Mouse (Mus musculus) liver, adult 2 months (tissue): ENCODE data around the gene Ddx28. TPM values are rescaled to one million over a fixed set of nuclear protein-coding genes. Genes with fewer than 3 reads are reported as not detected.

Experiments
- DNase-seq: peaks from one replicate; pipeline ENCODE4 v3.0.0-alpha.2; 2011; ENCODE audit warnings: low read depth, low spot score; ENCODE audit errors: extremely low read depth
- H3K27ac ChIP-seq: fragments of 200-500 bp; replicated peaks from 2 replicates; pipeline ENCODE4 v1.5.1; 2012; ENCODE audit warnings: low read depth, mild to moderate bottlenecking, control low read depth, inconsistent platforms, low read length; ENCODE audit not compliant: insufficient read depth
- H3K27me3 ChIP-seq: fragments of 200-500 bp; 2 replicates; pipeline ENCODE4 v1.6.1; 2012; ENCODE audit warnings: mild to moderate bottlenecking, moderate library complexity, low read length, inconsistent platforms; ENCODE audit not compliant: control insufficient read depth, insufficient read depth
- H3K36me3 ChIP-seq: fragments of 200-500 bp; 2 replicates; pipeline ENCODE4 v1.6.1; 2012; ENCODE audit warnings: low read length, inconsistent platforms; ENCODE audit not compliant: control insufficient read depth, insufficient read depth
- H3K4me1 ChIP-seq: fragments of 200-500 bp; 2 replicates; pipeline ENCODE4 v1.6.1; 2011; ENCODE audit warnings: low read length; ENCODE audit not compliant: control insufficient read depth, insufficient read depth
- H3K4me3 ChIP-seq: fragments of 200-500 bp; 2 replicates; pipeline ENCODE4 v1.5.1; 2011; ENCODE audit warnings: low read depth, mild to moderate bottlenecking, control low read depth, low read length, moderate library complexity; ENCODE audit not compliant: insufficient read depth
- H3K79me2 ChIP-seq: fragments of 200-500 bp; 2 replicates; pipeline ENCODE4 v1.6.1; 2012; ENCODE audit warnings: inconsistent platforms, mild to moderate bottlenecking, low read length, moderate library complexity; ENCODE audit not compliant: control insufficient read depth, insufficient read depth
- H3K9ac ChIP-seq: fragments of 200-500 bp; 2 replicates; pipeline ENCODE4 v1.6.1; 2012; ENCODE audit warnings: low read depth, mild to moderate bottlenecking, control low read depth, inconsistent platforms, low read length
- CTCF ChIP-seq: fragments of 200-500 bp; IDR thresholded peaks from 2 replicates; pipeline ENCODE4 v1.5.1; 2011; ENCODE audit warnings: low read depth, low read length, control low read depth
- POLR2A ChIP-seq: fragments of 200-500 bp; IDR thresholded peaks from 2 replicates; pipeline ENCODE4 v1.6.1; 2011; ENCODE audit warnings: low read length, control low read depth; ENCODE audit not compliant: insufficient read depth; ENCODE audit errors: extremely low read depth
- WGBS: fragments of 180-500 bp; shearing (Covaris S2); methylation state at CpG from one replicate; pipeline ENCODE4 v1.1.7; 2018; 5-methylcytosine and 5-hydroxymethylcytosine counted together
- polyA plus RNA-seq: library from polyadenylated mRNA; depleted of rRNA; stranded (reverse); fragments of >200 nt; gene quantifications from 2 replicates; pipeline ENCODE4 v1.2.3, GENCODE M21; 2012
- total RNA-seq: library from RNA; depleted of rRNA; stranded (reverse); fragments of >200 nt; gene quantifications from 2 replicates; pipeline ENCODE4 v1.2.3, GENCODE M21; 2014

The Ddx28 gene
- total and polyA plus RNA-seq, 2 experiments = 9.6 to 10.3 TPM

GRCm38 (mm10) chr8:106004538-106005207 lies 7.0 kb downstream of the Ddx28 start:
- Histone ChIP-seq H3K4me1 (peaks cover 2% of the 10 kb centered on the region; the same call in 1 of the 2 replicates), H3K36me3 (no peaks in the 10 kb centered on the region), H3K27ac (no peak overlapping the region), H3K27me3 (no peaks in the 10 kb centered on the region), H3K79me2 (no peaks in the 10 kb centered on the region), H3K4me3 (no peak overlapping the region), H3K9ac (no peak overlapping the region)
- TF ChIP-seq CTCF (no peak), POLR2A (no peak)
- WGBS = 83% methylated on average over 8 of the region's 8 CpGs
- DNase-seq = no peak

- no peaks in the 10 kb centered on the region for H3K27me3 ChIP-seq
- peaks cover 10% of the 10 kb centered on the region for H3K4me1 ChIP-seq
- no peak overlapping the region for H3K9ac ChIP-seq
- no peak overlapping the region for H3K27ac ChIP-seq
- DNase-seq = no peak
- H3K79me2 ChIP-seq = no peaks in the 10 kb centered on the region
- H3K36me3 ChIP-seq = no peaks in the 10 kb centered on the region
- TF ChIP-seq CTCF (no peak), POLR2A (no peak)
- no peak overlapping the region for H3K4me3 ChIP-seq
- whole genome bisulfite sequencing = 91% methylated on average over 4 of the region's 4 CpGs
These were observed 9.8 kb downstream of the Ddx28 start for GRCm38 (mm10) chr8:106001908-106002307.

DNA sequence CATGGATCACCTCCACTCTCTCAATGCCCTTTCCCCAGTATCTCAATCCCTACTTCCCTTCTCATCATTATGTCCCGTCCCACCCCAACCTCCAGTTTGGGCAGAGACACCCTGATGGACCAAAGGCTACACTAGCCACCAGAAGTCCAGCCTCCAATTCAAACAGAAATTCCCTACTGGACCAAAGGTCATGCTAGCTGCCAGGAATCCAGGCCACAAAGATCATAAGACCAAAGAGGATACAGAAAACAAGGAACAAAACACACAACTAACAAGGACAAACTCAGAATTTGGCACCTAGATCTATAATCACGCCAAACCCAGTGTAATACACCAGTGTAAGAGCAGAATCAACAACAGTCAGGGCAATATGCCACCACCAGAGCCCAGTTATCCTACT lies 12.7 kb downstream of the Ddx28 start:
- peak; percentile 100 for DNase-seq
- Histone ChIP-seq H3K4me3 (no peak overlapping the region), H3K27me3 (no peaks in the 10 kb centered on the region), H3K9ac (no peak overlapping the region), H3K4me1 (peaks cover 15% of the 10 kb centered on the region), H3K27ac (peak overlapping the region; percentile 70), H3K36me3 (no peaks in the 10 kb centered on the region), H3K79me2 (no peaks in the 10 kb centered on the region)
- TF ChIP-seq POLR2A (no peak), CTCF (no peak)
- 15% methylated on average over 2 of the region's 2 CpGs for WGBS

DNA sequence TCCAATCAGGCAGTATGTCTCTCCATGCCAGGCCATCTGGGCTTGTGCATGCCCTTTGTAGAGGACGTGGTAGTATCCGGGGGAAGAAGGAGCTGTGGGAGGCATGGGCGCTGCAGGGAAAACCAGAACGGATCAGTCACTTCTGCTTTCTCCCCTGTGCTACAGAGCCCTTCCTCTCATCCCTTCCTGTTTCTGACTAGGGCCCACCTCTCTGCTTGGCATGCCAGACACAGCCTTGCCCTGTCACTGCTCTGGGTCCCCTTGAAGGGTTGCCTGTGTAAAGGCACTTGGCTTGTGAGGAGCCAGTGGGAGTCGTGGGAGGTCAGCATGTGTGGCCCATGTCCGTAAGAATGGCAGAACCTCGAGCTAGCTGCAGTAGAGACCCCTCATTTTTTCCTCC lies 15.3 kb downstream of the Ddx28 start:
- no peak for TF ChIP-seq POLR2A
- TF ChIP-seq CTCF = no peak
- no peak for DNase-seq
- Histone ChIP-seq H3K9ac (0 out of 2 replicates have a peak overlapping the region, but pooled peaks have one; percentile 4), H3K4me1 (peaks cover 17% of the 10 kb centered on the region), H3K4me3 (no peak overlapping the region), H3K27ac (0 out of 2 replicates have a peak overlapping the region, but pooled peaks have one; percentile 8), H3K27me3 (no peaks in the 10 kb centered on the region), H3K79me2 (no peaks in the 10 kb centered on the region), H3K36me3 (no peaks in the 10 kb centered on the region)
- WGBS = 73% methylated on average over 6 of the region's 7 CpGs

- H3K4me3 ChIP-seq = no peak overlapping the region
- no peaks in the 10 kb centered on the region for H3K27me3 ChIP-seq
- H3K4me1 ChIP-seq = peaks cover 18% of the 10 kb centered on the region
- H3K9ac ChIP-seq = no peak overlapping the region
- no peaks in the 10 kb centered on the region for H3K36me3 ChIP-seq
- H3K79me2 ChIP-seq = no peaks in the 10 kb centered on the region
- 16% methylated on average over 4 of the region's 4 CpGs for WGBS
- DNase-seq = peak; percentile 96
- no peak overlapping the region for H3K27ac ChIP-seq
- TF ChIP-seq CTCF (no peak), POLR2A (no peak)
These were observed 18.5 kb downstream of the Ddx28 start for GRCm38 (mm10) chr8:105993226-105993625.

DNA sequence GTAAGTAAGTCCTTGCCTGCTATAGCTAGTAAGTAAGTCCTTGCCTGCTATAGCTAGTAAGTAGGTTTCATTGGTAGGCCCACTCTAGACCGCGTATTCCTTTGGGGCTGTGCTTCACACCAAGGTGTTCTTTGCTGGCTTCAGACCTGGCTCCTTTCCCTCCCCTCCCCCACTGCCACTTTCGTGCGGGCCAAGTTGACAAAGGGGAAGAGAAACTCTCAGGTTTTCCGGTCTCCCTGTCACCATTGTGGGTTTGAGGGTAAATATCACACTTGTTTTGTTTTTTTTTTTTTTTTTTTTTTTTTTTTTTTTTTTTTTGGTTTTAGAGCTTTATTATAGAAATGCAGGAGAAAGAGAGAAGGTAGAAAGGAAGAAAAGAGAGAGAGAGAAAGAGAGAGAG lies 19.2 kb downstream of the Ddx28 start:
- whole genome bisulfite sequencing = 34% methylated on average over 5 of the region's 5 CpGs
- peak; percentile 45 for DNase-seq

More for the DNA sequence above, 19.2 kb downstream of the Ddx28 start:
- Histone ChIP-seq H3K27ac (no peak overlapping the region), H3K36me3 (no peaks in the 10 kb centered on the region), H3K4me1 (peaks cover 18% of the 10 kb centered on the region), H3K27me3 (no peaks in the 10 kb centered on the region), H3K4me3 (no peak overlapping the region), H3K9ac (no peak overlapping the region), H3K79me2 (no peaks in the 10 kb centered on the region)
- TF ChIP-seq POLR2A (no peak), CTCF (no peak)
